Mouse (Mus musculus) lung, adult 2 months (tissue): Measurements from ENCODE around the gene Bpifc.

Source experiments
- CTCF ChIP-seq: fragments of 200-500 bp; IDR thresholded peaks from 2 replicates; pipeline ENCODE4 v1.5.1; 2011; ENCODE audit warnings: mild to moderate bottlenecking, low read length, control low read depth; ENCODE audit not compliant: insufficient read depth
- POLR2A ChIP-seq: fragments of 200-500 bp; IDR thresholded peaks from 2 replicates; pipeline ENCODE4 v1.6.1; 2011; ENCODE audit warnings: low read depth, mild to moderate bottlenecking, control low read depth, low read length, borderline replicate concordance; ENCODE audit errors: extremely low read depth

GRCm38 (mm10) chr10:86023149-86023548, 11.5 kb upstream of the Bpifc start:
- TF ChIP-seq CTCF = no peak
- no peak for TF ChIP-seq POLR2A
